Mouse (Mus musculus) spleen, postnatal 14 days (tissue): ENCODE results near the gene Mylpf.
"Not testable (repeated sequence)": the region's sequence is repeated elsewhere in the genome, so short reads cannot be mapped to it uniquely, and the experiment has no call there.

ENCODE experiments used
- DNase-seq, 2 experiments: peaks; one replicate each; pipeline ENCODE4 v3.0.0; 2021 to 2022; ENCODE audit warnings: low spot score in 2 of 2

The Mylpf gene

DNA sequence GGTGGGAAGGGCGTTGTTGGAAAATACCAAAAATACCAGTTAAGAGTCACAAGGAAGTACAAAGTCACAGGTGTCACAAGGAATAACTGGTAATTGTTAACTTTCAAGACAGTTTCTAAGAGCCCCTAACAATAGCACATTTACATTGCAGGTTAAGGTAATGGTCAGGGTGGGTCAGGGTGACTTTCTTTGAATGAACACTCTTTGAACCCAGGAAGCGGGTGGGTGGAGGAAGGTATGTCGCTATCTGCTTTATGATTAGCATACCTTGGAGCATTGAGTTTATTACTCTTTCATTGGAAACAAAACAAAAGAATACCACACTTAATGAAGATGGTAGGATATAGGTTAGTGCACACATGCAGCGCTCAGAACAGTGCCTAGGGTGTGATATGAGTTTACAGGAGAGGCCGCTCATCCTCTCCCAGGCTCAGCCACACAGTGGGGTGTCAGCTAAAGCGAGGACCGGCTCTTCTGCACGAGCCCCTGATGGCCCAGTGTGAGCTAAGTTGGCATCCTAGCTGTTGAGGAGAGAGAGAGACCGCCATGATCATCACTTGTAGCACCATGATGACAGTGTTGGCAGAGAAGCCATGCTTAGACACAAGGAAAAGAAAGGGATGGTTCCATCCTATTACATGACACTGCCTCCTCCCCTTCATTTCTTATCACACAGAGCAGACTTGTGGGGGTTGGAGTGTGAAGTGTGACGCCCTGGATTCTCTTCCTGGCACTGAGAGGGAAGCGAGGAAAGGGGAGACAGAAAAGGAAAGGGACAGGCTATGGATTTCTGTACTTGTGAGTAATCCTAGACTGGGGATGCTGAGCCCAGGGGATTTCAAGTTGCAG, 16.7 kb downstream of the Mylpf start:
- DNase-seq: no peak

DNA sequence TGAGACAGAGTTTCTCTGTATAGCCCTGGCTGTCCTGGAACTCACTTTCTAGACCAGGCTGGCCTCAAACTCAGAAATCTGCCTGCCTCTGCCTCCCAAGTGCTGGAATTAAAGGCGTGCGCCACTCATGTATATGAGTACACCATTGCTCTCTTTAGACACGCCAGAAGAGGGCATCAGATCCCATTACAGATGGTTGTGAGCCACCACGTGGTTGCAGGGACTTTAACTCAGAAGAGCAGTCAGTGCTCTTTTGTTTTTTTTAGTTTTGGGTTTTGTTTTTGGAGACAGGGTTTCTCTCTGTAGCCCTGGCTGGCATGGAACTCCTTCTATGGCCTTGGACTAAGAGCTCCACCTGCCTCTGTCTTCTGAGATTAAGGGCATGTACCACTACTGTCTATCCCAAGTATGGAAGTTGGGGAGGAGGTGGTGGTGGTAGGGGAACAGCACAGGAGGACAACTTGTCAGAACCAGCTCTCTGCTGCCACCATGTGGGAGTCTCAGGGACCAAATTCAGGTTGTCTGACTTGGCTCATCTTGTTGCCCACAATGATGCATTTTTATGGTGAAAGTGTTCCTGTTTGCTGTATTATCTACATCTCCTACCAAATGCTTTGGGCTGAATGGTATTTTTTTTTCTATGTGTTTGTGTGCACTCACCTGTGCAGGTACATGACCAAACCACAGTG, 20.1 kb downstream of the Mylpf start:
- DNase-seq: peak; percentile 77 to 88

DNA sequence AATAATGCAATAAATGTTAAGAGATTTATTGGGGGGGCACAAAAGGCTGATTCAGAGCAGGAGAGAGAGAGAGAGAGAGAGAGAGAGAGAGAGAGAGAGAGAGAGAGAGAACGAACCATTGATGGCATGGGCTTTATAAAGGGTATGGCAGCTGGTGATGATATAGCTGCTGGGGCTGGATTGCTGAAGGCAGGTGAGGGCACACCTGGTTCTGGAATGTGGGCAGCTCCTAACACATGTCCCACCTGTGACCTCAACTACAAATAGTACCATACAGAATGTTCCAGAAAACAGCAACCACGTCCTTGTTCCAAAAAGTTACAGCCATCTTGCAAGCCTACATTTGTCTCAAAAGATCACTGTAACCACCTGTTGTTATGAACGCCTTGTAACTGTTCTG, 22.7 kb downstream of the Mylpf start:
- no peak for DNase-seq

DNA sequence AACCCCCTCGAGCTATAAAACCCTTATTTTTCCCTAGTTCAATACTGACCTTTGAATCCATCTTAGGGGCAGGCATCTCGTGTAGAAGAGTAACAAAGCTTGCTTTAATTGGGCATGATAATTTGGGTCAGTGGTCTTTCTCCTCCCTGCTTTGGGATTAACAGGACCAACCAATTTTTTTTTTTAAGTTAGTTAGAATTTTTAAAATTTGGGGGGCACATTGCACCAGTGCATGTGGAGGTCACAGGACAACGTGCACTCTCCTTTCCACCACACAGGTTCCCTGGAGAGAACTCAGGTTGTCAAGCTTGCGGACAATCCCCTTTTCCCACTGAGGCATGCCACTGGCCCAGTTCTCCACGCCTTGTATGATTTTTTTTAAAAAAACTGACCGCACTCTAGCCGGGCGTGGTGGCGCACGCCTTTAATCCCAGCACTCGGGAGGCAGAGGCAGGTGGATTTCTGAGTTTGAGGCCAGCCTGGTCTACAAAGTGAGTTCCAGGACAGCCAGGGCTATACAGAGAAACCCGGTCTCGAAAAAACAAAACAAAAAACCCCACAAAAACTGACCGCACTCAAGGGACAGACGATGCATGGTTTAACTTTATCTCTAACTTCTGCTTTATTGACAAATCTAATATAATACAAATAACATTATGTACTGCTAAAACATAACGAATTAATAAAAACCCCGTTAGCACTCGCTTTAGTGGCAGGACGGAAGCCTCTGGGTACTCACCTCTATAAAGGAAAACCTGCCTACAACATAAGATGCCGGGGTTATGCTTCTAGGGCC, 23.3 kb downstream of the Mylpf start:
- DNase-seq: no peak

DNA sequence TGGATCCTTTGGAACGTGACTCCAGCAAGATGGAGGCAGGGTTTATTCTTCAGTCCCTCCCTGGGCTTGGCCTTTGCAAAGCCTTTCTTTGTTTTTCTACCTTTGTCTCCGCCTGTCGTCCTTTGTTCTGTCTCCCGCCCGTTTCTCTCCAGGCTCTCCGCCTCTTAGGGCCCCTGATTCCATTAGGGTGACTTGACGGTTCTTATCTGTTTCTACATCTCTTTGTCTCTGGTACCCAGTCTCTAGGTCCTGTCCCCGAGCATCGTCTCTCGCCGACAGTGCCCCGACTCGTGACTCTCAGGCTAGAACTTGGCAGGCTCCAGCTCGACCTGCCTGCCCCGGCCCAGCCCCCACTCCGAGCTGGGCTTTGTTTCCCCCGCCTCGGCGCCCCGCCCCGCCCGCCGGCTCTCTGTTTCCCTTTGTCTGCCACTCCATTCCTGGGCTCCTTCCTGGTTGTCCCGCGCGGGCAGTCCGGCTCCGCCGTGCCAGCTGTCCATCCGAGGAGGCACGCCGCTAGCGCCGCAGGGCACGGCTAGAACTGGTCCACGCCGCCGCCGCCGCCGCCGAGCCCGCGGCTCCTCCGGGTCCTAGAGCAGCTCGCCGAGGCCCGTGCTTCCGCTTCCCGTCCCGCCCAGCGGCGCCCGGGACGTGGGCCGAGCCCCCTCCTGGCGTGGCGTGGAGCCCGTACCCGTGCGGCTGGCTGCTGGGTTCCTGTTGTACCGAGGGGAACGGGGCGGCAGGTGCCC, 24.1 kb downstream of the Mylpf start, which contains the start of the genes Zfp553 and Sept1:
Gene Zfp553, plus strand, starts transcription at position 440 of the 746 bp plus-strand sequence.
Gene Sept1, minus strand, starts transcription at position 509 of the 746 bp plus-strand sequence.
- peak; percentile 62 to 76 for DNase-seq

DNA sequence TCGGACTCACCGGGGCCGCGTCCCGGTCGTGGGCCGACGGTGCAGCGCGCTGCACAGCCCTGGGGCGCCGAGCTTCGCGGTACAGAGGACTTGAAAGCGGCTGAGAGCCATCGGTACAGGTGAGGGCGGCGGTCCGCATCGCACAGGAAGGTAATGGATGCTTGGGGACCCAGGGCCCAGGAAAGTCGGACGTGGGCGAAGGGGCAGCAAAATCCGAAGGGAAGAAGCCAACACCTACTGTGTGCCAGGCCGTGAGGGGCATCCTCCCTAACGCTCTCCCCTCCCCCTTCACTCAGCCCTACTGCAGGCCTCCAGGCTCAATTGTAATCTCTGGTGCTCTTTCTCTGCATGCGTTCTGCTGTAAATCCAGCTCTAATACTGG, 24.7 kb downstream of the Mylpf start:
- no peak for DNase-seq

DNA sequence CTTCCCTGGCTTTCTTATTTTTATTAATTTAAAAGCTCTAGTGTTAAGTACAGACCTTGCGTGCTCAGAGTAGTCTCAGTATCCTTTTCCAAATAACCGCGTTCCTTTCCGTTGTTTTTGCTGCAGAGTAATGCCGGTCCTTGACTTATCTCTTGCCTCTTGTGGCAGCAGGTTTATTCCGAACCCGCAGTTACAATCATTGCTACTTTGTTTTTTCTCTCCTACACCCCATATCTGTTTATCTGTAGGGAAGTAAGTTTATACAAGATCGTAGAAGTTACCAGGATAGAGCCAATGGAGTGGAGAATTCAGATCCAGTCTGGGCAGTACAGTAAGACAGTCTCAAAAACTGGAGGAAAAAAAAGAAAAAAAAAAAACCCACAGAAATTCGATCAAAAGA, 25.1 kb downstream of the Mylpf start:
- DNase-seq: no peak

DNA sequence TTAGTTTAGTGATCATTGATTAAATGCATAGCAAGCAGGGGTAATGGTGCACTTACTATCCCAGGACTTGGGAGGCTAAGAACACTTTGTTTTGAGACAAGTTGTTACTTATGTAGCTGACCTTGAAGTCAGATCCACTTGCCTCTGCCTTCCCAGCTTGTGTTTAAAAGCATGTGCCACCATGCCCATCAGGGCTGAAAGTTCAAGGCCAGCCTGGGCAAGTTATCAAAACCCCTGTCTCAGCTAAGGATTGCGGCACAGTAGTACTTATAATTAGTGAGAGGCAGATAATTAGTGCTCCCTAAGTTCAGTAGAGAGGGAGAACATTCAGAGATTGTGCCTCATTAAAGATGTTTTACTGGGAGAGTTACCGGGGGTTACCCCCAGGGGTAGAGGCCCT, 26.1 kb downstream of the Mylpf start:
- DNase-seq: no peak

DNA sequence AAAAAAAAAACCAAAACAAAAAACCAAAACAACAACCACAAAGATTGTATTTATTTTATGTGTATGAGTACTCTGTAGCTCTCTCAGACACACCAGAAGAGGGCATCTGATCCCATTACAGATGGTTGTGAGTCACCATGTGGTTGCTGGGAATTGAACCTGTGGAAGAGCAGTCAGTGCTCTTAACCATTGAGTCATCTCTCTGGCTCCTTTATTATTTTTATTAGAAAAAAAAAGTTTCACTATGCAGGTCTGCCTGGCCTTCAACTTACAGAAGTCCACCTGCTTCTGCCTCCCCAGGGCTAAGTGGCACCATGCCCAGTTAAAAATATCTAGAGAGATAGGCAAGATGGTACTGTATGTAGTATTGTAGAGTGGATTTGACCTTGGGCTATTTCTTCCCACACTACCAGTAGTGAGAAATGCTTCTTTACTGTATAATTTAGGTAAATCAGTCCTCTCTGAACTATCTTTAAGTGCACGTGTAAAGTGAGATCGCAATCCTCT, 34.7 kb downstream of the Mylpf start:
- DNase-seq: no peak

DNA sequence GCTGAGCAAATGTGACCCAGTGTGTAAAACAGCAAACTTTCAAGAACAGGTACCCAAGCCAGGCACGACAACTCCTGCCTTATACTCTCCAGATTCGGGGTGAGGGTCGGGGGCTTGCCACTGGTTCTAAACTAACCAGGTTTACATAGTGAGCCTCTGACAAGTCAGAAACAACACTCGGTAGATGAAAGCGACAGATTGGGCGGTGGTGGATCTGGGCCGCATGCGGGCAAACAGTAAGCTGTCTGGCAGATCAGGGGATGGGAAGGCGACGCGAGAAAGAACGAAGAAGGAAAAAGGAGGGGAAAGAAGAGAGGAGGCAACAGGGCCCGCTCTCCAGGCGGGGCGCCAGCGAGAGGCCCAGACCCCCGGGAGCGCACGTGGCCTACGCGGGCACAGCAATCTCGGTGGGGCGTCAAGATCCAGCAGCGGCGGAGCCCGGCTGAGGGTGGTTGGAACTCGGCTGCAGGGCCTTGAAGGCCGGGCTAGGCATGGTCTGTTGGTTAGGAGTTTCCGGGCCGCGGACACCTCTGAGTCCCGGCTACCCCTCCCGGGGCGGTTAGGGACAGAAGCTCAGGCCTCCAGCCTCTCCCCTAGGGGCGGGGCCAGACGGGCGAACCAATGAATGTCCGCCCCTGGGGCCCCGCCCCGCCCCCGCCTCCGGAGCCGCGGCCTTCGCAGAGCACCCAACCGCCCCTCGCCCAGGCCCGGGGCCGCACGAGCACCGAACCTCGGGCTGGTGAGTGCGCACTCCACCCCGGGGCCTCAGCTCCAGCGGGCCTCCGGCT, 35.4 kb downstream of the Mylpf start, which contains the start of gene Zfp771:
Gene Zfp771, plus strand, starts transcription at position 405 of the 788 bp plus-strand sequence.
- DNase-seq: peak; percentile 87 to 90

DNA sequence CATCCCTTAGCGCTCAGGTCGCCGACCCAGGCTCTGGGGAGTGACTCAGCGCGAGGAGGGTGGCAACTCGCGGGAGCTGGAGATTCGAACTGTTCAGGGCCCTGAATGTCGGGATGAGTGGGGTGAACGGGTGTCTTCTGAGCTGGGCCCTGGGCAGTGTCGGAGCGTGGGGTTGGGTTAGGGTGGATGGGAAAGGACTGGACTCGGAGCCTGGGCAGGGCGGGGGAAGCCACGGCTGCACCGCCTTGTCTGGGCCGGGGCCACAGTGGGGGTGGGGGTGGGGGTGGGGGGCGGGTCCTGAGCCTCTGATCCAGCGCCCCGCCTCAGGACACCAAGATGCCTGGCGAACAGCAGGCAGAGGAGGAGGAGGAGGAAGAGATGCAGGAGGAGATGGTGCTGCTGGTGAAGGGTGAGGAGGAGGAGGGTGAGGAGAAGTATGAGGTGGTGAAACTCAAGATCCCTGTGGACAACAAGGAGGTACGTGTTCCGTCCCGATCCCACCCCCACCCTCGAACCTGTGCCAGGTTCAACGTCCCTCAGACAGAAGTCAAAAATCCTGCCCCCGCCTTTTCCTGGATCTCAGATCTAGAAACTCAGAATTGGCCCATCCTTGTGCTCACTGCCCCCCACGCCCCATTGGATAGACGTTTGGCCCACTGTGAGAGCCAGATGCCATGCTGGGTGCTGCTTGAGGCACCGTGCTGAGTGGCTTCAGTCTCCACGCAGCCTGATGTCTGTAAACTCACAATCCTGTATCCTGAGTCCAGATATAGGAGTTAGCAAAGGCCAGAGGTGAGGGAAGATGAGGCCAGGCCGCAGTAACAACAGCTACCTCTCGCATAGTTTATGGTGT, 36.2 kb downstream of the Mylpf start:
- no peak for DNase-seq

DNA sequence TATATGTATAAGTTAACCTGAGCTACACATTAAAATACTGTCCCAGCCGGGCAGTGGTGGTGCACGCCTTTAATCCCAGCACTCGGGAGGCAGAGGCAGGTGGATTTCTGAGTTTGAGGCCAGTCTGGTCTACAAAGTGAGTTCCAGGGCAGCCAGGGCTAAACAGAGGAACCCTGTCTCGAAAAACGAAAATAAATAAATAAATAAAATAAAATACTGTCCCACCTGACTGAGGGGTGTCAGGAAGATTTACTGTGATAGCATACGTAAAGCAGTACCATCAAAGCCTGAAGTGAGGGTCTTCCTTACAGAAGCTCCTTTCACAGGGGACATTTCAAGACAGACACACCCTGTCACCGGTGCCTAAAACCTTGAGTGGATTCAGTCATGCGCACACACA, 41.8 kb downstream of the Mylpf start:
- not testable (repeated sequence) for DNase-seq

DNA sequence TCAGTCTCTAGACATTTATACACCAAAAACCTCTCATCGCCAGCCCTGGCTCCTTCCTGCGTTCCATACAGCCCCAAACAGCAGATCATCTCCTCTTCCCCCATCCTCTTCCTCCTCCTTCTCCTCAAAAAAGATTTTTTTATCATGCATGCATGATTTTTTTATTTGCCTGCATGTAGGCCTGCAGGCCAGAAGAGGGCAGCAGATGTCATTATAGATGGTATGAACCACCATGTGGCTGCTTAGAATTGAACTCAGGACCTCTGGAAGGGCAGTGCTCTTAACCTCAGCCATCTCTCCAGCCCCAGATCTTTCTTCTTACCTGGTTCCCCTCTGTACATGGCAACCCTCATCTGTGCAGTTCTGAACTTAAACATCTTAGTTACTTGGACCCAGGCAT, 43.7 kb downstream of the Mylpf start:
- no peak for DNase-seq

DNA sequence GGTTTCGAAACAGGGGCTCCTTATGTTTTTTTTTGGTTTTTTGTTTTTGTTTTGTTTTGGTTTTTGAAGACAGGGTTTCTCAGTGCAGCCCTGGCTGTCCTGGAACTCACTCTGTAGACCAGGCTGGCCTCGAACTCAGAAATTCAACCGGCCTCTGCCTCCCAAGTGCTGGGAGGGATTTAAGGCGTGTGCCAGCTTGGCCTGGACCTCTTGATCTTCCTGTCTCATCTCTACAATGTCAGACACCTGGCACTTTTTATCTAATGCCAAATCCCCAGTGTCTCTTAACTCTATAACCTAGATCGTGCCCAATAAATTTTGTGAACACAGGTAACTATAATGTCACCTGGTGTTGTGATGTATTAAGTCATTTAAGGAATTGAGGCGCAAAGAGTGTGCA, 44.7 kb downstream of the Mylpf start:
- DNase-seq: no peak

DNA sequence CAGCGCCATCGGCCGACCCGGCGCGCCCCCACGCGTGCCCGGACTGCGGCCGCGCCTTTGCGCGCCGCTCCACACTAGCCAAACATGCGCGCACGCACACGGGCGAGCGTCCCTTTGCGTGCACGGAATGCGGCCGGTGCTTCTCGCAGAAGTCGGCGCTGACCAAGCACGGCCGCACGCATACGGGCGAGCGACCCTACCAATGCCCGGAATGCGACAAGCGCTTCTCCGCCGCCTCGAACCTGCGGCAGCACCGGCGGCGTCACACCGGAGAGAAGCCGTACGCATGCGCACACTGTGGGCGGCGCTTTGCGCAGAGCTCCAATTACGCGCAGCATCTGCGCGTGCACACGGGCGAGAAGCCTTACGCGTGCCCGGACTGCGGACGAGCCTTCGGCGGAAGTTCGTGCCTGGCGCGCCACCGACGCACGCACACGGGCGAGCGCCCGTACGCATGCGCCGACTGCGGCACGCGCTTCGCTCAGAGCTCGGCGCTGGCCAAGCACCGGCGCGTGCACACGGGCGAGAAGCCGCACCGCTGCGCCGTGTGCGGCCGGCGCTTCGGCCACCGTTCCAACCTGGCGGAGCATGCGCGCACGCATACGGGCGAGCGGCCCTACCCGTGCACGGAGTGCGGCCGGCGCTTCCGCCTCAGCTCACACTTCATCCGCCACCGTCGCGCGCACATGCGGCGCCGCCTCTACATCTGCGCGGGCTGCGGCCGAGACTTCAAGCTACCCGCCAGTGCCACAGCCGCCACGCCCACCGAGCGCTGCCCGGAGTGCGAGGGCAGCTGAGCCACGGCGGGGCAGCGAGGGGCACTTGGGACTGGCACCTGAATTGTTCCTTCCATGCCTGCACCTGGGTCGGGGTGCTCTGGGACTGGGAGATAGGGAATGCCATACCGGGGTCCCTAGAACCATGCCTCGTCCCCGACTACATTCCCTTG, 45.4 kb downstream of the Mylpf start:
- DNase-seq: peak; percentile 88 to 92

DNA sequence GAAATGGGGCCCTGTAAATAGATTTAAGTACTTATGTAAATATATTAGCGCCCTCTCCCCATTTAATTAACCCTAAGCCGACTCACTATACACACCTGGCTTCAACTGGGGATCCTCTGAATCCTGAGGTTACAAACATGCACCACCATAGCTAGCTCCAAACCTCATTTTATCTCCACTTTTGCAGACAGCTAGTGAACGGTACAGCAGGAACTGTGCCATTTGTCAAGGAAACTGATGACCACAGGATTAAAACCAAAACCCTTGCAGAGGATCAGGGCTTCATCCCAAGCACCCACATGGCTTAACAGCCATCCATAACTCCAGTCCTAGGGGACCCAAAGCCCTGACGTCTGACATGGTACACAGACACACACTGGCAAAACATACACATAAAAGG, 46.3 kb downstream of the Mylpf start:
- DNase-seq: no peak

DNA sequence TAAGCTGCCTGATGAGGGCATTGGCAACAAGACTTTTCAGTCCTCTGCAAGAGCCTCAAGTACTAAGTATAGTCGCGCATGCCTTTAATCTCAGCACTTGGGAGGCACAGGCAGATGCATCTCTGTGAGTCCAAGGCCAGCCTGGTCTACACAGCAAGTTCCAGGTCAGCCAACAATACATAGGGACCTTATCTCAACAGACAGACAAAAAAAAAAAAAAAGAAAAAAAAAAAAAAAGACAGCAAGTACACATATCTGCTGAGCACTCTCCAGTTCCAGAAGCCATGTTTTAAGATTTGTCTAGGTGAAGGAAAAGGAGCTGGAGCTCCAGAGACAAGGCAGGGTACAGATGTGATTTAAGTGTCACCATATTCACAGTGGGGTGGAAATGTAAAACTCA, 47.3 kb downstream of the Mylpf start:
- DNase-seq: no peak

DNA sequence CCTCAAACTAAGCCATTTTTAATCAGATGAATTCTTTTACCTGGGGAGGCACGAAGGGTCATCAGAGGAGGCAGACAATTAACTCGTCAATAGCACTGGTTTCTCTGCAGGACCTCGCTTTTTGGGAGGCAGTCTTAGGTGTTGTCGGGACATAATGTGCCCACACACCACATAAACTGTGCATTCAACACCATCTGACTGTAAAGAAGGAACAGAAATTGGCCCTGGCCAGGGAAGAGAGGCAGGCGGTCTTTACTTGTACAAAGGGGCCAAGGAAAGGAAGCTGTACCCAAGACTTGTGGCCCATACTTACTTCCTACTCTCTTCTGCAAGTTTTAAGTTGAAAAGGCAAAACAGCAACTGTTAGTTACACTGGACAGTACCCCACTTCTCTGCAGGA, 47.8 kb downstream of the Mylpf start:
- DNase-seq: no peak
